Mouse (Mus musculus): ENCODE data around the gene Fbxl20.

Gene Fbxl20

GRCm38 (mm10) chr11:98049672-98050519 lies 100.3 kb downstream of the Fbxl20 start:
- no peak for DNase-seq (ENCODE audit: low spot score in 2 of 2)

GRCm38 (mm10) chr11:98047745-98048144 lies 102.5 kb downstream of the Fbxl20 start:
- DNase-seq (ENCODE audit: low spot score in 2 of 2): no peak

DNA sequence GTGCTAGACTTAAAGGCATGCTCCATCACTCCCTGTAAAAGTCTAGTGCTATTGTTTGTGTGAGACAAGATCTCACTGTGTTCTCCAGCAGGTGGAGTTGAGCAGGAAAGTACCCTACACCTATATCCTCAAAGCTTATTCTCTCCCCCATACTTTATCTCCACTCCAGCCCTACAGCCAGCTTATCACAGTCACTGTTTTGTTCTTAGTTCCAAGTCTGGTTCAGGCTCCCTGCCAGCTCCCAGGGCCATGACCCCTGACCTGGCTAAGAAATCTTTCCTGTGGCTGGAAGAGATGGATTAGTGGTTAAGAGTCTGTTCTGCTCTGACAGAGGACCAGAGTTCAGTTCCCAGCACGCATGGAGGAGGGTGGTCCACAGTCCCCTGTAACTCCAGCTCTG lies 103.7 kb downstream of the Fbxl20 start:
- no peak for DNase-seq (ENCODE audit: low spot score in 2 of 2)

DNA sequence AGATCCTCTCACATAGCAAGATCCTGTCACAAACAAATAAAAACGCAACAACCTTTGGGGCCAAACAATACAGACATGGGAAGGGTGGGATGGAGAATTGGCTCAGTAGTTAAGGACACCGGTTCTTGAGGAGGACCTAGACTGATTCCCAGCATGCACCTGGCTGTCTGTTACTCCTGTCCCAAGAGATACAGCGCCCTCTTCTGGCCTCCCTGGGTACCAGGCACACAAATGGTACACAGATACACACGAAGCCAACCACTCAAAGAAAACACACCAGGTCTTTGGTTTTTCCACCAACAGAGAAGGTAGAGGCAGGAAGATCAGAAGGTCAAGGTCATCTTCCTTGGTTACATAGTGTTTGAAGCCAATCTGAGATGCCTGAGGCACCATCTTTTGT lies 104.6 kb downstream of the Fbxl20 start:
- DNase-seq (ENCODE audit: low spot score in 2 of 2): no peak

DNA sequence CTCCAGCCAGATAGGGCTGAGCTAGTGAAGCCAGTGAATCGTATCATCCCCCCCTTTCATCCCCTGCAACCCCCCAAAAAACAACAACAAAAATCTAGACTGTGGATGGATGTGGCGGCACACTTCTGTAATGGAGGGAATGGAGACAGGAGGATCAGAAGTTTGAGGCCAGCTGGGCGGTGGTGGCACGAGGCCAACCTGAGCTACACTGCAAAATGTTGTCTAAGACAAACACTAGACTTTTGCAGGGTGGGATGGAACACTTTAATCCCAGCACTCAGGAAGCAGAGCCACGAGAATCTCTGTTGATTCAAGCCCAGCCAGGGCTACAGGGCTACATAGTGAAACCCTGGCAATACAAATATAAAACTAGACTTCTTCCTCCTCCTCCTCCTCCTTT lies 106.1 kb downstream of the Fbxl20 start:
- DNase-seq (ENCODE audit: low spot score in 2 of 2): no peak

GRCm38 (mm10) chr11:98042741-98043140 lies 107.5 kb downstream of the Fbxl20 start:
- no peak for DNase-seq (ENCODE audit: low spot score in 2 of 2)

GRCm38 (mm10) chr11:98040975-98041374 lies 109.2 kb downstream of the Fbxl20 start:
- DNase-seq (ENCODE audit: low spot score in 2 of 2): no peak

- DNase-seq (ENCODE audit: low spot score in 2 of 2): no peak
Observed at GRCm38 (mm10) chr11:98037871-98038270, 112.3 kb downstream of the Fbxl20 start.

- peak in 1 of 2 experiments; percentile 40 for DNase-seq (ENCODE audit: low spot score in 2 of 2)
Observed at GRCm38 (mm10) chr11:98035977-98036377, 114.2 kb downstream of the Fbxl20 start.

GRCm38 (mm10) chr11:98034840-98035239 lies 115.4 kb downstream of the Fbxl20 start:
- DNase-seq (ENCODE audit: low spot score in 2 of 2): no peak

- no peak for DNase-seq (ENCODE audit: low spot score in 2 of 2)
Observed at GRCm38 (mm10) chr11:98034061-98034460, 116.1 kb downstream of the Fbxl20 start.

Measured in heart, adult 9 months (tissue).